Mouse (Mus musculus): ENCODE results near the gene Gm10226. TPM values are rescaled to one million over a fixed set of nuclear protein-coding genes. Genes with fewer than 3 reads are reported as not detected.
"Not testable (repeated sequence)": the region's sequence is repeated elsewhere in the genome, so short reads cannot be mapped to it uniquely, and the experiment has no call there.

Gm10226 gene
- total RNA-seq (2017) = 26.4 TPM in 1 of 2 replicates, not detected in the other

DNA sequence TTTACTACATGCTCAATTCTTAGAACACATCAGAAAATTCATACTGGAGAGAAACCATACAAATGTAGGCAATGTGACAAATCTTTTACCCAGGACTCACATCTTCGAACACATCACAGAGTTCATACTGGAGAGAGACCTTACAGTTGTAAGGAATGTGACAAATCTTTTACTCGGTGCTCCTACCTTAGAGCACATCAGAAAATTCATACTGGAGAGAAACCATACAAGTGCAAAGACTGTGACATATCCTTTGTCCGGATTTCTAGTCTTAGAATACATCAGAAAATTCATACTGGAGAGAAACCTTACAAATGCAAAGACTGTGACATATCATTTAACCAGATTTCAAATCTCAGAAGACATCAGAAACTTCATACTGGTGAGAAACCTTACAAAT lies at the start of gene Gm10226:
Gm10226 (plus strand) TSS at position 301 of the 400 bp plus-strand sequence.
- ATAC-seq (replicated peaks; ENCODE audit: low read depth, poor library complexity, severe bottlenecking) = no peak

DNA sequence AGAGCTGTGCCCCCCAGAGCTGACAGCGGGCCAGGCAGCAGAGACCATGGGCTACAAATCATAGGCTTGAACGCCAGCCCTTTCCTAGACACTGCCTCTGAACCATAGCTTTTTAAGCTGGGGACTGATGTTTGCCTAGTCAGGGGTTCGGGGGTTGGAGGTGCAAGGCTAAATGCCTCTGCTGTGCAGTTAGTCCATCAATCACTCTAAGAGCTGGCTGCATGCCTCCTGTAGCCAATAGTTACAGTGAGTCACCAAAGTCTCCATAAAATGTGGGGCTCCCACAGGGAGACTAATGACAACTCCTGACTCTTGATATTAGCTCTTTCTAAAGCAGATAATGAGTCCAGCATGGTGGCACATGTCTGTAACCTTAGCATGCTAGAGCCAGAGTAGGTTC lies 42.9 kb upstream of the Gm10226 start:
- no peak for ATAC-seq (replicated peaks; ENCODE audit: low read depth, poor library complexity, severe bottlenecking)

DNA sequence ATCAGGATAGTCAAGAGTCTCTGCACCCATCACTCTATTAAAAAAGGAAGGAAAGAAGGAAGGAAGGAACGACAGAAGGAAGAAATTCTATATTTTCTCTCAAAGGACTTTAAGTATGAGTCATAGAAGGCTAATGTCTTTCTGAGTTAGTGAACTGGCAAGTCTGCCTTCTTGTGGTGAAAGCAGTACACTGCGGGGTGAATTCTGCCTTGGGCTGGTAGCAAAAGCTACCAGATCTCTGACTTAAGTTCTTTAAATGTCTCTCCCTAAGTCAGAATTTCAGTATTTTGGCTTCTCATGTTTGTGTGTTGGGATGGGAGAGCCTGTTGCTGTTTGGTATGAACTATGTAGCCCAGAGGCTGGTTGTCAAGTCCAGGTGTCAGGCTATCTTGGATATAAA lies 41.7 kb upstream of the Gm10226 start:
- ATAC-seq (replicated peaks; ENCODE audit: low read depth, poor library complexity, severe bottlenecking) = peak; percentile 63

DNA sequence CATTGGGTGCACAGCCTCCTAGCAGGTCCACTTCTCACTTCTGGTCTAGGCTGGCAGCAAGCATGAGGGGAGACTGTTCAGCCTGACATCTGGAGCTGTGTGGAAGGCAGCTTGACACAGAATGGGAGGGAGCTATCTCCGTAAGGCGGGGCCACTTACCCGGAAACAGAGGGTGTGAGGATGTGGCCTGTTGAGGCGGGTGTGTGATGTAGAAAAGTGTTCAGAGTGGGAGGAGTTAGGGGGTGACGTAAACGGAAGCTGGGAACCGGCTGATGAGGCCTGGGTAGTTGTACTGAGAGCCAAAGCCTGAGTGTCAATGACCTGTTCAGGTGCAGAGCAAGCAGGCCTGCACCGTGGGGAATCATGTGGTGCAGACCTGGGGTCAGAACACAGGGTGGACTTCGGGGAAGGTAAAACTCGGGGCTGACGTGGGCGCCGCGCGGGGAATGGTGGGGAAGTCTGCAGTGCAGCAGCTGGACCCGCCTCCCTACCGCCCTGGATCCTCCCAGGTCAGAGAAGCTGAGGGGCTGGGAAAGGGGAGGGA lies 41.2 kb upstream of the Gm10226 start, which contains the start of gene Zfp983:
Zfp983 (plus strand) TSS at position 261 of the 544 bp plus-strand sequence.
- peak; percentile 97 for ATAC-seq (replicated peaks; ENCODE audit: low read depth, poor library complexity, severe bottlenecking)

DNA sequence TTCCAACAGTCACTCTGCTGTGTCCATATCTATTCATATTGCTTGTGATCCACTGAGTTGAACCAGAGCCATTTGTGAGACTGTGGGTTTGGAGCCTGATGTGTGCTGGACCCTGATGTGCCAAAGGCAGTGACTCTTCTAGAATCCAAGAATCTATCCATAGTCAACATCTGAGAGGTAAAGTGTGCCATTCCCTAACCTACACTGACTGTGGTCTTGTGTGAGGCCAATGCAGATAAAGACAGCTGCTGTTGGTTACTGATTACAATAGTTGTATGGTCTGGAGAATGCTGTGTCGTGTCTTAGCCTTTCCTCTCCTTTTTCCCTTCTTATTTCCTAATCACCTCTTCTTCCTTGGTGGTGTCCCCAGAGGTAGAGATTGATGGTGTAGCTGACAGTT lies 12.8 kb upstream of the Gm10226 start:
- ATAC-seq (replicated peaks; ENCODE audit: low read depth, poor library complexity, severe bottlenecking) = peak; percentile 17; the same call in 1 of the 2 replicates

DNA sequence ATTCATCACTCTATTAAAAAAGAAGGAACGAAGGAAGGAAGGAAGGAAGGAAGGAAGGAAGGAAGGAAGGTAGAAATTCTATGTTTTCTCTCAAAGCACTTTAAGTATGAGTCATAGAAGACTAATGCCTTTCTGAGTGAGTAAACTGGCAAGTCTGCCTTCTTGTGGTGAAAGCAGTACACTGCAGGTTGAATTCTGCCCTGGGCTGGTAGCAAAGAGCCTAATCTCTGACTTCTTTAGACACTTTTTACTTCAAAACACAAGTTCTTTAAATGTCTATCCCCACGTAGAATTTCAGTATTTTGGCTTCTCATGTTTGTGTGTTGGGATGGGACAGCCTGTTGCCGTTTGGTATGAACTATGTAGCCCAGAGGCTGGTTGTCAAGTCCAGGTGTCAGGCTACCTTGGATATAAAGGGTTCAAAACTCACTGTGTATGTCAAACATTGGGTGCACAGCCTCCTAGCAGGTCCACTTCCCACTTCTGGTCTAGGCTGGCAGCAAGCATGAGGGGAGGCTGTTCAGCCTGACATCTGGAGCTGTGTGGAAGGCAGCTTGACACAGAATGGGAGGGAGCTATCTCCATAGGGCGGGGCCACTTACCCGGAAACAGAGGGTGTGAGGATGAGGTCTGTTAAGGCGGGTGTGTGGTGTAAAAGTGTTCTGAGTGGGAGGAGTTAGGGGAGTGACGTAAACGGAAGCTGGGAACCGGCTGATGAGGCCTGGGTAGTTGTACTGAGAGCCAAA lies 12.2 kb upstream of the Gm10226 start:
- ATAC-seq (replicated peaks; ENCODE audit: low read depth, poor library complexity, severe bottlenecking) = peak; percentile 97

DNA sequence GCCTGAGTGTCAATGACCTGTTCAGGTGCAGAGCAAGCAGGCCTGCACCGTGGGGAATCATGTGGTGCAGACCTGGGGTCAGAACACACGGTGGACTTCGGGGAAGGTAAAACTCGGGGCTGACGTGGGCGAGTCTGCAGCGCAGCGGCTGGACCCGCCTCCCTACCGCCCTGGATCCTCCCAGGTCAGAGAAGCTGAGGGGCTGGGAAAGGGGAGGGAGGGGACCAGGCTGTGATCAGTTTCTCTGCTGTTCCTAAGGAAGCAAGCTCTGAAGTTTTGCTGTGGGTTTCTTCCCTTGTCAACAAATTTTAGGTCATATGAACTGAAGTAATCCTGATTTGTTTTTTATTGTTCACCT lies 11.7 kb upstream of the Gm10226 start:
- ATAC-seq (replicated peaks; ENCODE audit: low read depth, poor library complexity, severe bottlenecking) = peak; percentile 75

DNA sequence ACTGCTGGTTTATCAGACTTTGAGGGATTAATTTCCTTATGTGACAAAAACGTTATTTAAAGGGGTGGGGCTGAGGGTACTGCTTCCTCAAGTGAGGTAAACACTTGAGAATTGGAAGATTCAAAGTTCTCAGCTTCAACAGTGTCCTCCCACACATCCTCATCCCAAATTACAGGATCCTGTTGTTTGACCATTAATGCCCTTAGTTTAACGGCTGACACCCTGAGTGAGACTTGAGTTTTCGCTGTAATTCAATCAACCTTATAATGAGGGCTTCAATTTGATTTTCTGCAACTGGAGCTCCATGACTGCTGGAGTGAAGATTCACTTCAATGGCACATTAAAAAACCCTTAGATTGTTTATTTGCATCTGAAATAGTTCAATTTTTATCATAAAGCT lies 1.7 kb downstream of the Gm10226 start:
- no peak for ATAC-seq (replicated peaks; ENCODE audit: low read depth, poor library complexity, severe bottlenecking)

DNA sequence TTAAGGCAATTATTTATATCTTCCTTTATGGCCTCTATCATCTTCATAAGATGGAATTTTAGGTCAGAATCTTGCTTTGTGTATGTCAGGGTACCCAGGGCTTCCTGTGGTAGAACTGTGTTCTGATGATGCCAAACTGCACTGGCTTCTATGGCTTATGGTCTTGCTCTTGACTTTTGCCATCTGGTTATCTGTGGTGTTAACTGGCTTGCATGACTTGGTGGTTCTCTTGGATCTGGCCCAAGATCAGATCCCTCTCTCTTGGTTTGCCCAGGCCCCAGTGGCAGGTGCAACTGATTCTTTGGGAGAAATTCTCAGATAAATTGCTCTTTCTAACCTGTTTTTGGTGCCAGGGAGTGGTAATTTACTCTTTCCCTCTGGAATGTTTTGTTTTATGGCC lies 4.4 kb downstream of the Gm10226 start:
- no peak for ATAC-seq (replicated peaks; ENCODE audit: low read depth, poor library complexity, severe bottlenecking)

DNA sequence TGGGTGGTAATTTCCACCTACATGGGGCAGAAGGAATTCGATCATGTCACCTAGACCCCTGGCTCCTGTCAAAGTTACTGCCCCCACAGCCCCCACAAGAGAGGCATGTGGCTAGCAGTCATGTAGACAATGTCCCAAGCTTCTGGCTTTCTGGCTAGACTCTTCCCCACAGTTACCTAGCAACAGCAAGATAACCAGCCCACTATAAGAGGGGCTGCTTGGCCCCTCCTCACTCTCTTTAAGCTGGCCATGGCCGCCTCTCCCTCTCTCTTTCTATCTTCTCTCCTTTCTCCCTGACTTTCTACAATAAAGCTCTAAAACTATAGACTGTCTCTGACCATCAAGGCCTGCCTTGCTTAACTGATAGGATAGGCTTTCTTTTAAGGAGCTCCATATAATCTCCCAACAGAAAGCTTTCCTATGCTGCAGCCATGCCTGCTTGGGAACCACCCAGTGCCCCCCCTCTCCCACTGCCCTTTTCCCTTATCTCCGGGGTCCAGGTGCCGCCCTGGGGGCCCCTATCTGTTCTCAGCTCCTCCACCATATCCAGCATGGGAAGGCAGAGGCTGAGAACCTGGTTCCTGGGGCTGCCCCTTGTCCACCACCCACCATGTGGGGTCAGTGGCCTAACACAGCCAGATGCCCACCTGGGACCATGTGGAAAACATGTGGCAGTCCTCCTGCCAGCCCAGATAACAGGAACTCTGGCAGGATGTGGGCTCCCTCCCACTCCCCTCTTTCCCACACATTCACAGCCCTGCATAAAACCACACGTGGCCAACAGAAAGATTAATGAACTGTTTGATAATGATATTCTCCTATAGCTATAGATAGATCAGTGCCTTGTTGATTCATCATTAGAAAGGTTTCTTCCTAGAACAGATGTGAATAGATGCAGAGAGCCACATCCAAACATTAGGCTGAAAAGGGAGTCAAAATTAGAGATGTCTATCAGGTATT lies 10.9 kb downstream of the Gm10226 start:
- peak; percentile 50 for ATAC-seq (replicated peaks; ENCODE audit: low read depth, poor library complexity, severe bottlenecking)

DNA sequence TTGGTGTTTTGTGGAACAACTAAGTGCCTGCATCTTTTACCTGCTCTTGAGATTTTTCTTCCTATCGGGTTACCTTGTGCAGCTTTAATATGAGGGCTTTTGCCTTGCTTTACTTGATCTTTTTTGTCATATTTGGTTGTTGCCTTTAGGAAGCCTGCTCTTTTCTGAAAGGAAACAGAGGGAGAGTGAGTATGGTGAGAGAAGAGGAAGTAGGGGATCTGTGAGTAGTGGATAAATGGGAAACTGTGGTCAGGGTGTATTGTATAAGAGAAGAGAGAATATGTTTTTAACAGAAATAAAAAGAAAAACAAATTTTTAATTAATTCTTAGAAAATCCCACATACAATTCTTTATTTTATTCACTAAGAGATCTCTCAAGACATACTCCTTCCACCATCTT lies 11.8 kb downstream of the Gm10226 start:
- ATAC-seq (replicated peaks; ENCODE audit: low read depth, poor library complexity, severe bottlenecking) = peak; percentile 64

DNA sequence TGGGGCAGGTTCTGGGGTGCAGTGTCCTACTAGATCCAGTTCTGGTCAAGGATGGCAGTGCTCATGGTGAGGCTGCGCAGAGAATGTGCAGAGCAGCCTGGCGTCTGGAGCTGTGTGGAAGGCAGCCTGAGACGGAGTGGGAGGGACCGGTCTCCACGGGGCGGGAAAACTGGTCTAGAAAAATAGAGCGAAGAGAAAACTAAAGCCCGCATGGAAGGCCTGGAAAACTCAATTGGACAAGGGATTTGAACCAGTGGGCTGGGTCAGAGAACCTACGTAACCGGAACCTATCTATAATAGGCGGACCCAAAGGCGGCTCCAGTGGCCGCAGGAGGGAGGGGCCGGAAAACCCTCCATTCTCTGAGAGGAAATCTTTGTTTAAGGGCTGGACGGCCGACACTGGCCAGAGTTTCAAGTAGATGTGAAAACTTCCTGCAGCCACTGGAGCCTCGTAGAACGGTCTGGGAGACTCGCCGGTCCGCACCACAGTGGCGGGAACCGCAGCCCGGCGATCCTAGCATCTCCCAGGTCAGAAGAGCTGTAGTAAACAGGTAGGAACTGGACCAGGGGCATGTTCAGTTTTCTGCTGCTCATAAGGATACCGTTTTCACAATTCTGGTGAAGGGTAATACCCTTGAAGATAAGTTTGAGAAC lies 15.8 kb downstream of the Gm10226 start, which contains the start of gene Zfp760:
Zfp760 (plus strand) TSS at position 399 of the 654 bp plus-strand sequence.
- ATAC-seq (replicated peaks; ENCODE audit: low read depth, poor library complexity, severe bottlenecking) = peak; percentile 85

DNA sequence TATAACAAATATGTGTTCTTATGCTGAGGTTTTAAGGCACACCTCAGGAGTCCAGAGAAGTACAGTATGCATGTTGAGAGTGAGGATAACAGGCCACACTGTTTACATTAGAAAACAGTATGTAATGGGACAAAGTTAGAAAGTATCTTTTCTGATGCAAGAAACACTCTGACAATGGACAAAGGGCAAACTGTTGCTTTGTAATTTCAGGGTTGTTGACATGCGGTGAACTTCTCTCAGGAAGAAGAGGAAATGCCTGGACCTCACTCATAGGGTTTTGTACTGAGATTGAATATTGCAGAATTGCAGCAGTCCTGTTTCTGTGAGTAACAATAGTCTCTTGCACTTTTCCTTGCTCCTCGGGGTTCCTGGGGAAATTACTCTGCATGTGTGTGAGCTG lies 16.7 kb downstream of the Gm10226 start:
- ATAC-seq (replicated peaks; ENCODE audit: low read depth, poor library complexity, severe bottlenecking) = no peak

DNA sequence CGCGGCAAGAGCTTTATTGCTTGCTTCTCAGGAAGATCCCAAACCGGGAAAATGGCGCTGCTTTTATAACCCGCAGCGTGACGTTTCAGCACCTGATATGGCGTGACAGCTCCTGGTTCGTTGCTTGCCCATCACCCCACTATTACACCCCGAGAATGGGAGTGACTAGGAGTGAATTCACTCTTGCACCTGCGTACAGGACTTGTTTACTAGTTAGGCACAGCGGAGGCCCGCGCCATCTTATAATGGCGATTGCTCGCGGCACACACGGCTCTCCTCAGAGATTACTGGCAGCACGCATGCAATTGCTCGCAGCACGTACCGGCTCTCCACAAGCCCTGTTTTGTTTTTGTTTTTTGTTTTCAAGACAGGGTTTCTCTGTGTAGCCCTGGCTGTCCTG lies 38.8 kb downstream of the Gm10226 start, which contains the start of gene Zfp229:
Zfp229 (plus strand) TSS at position 301 of the 400 bp plus-strand sequence.
- not testable (repeated sequence) for ATAC-seq (replicated peaks; ENCODE audit: low read depth, poor library complexity, severe bottlenecking)

DNA sequence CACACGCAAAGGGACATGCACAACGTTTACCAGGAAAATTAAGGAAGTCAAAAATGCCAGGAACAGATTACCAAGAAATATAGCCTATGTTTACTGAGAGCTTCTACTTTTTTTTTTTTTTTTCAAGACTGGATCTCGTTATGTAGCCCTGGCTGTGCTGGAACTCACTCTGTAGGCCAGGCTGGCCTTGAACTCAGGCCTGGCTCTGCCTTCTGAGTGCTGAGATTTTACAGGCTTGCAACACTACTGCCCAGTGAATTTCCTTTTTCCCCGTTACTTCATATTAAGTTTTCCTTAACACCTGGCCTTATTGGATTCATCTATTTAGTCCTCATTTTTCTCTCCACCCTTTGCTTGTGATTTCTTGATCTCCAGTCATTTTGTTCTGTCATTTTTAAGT lies 41.4 kb downstream of the Gm10226 start:
- ATAC-seq (replicated peaks; ENCODE audit: low read depth, poor library complexity, severe bottlenecking) = no peak

DNA sequence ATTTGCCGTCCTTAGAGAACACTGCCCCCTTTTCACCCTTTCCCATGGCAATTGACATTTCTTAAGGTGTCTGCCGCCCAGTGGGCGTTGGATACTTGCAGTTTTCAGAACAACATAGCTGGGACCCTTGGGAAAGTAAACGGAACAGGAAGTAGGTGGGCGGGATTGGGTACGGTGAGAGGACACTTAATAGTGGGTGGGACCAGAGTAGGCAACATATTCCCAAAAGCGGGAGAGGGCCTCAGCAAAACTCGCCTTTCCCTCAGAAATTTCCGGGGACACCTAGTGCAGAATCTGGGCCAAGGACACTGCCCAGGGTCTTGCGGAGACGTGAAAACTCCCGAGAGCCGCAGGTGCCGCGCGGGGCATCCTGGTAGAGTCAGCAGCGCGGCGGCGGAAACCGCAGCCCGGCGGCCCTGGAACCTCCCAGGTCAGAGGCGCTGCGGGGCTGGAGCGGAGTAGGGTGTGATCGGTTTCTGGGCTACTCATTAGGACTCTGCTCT lies 41.9 kb downstream of the Gm10226 start:
- peak; percentile 97 for ATAC-seq (replicated peaks; ENCODE audit: low read depth, poor library complexity, severe bottlenecking)

All from common myeloid progenitor, adult 5-6 weeks (primary cell).